Mouse (Mus musculus): ENCODE measurements around the gene Wnt2b. TPM values are rescaled to one million over a fixed set of nuclear protein-coding genes. Genes with fewer than 3 reads are reported as not detected.

The Wnt2b gene
- polyA plus RNA-seq, 1 experiment from 2014 or later, result 1.0 TPM

DNA sequence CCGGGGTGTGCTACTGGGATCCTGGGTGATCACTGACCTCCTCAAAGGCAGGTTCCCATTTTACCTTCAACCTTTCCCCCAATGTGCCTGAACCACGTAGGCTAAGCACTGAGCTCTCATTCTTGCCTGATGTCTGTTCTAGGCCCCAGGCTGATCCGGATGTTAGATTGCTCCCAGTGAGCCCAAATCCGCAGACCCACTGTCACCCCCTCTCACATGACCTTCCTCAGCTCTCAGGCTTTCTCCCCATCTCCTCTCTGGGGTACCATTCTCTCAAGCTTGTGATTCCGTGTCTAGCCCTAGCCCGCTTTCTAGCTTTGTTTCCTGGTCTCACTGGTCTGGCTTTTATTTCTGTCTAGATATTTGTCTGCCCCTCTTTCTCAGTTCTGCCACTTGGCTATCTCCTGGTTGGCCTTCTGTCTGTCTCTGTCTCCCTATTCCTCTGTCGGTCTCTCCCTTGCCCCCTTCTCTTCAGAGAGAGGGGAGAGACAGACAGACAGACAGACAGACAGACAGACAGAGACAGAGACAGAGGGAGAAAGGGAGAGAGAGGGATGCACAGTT lies 4.4 kb upstream of the Wnt2b start:
- H3K4me1 ChIP-seq (replicated peaks; ENCODE audit: control insufficient read depth, insufficient read depth, low read length), result peaks cover 29% of the 10 kb centered on the region

DNA sequence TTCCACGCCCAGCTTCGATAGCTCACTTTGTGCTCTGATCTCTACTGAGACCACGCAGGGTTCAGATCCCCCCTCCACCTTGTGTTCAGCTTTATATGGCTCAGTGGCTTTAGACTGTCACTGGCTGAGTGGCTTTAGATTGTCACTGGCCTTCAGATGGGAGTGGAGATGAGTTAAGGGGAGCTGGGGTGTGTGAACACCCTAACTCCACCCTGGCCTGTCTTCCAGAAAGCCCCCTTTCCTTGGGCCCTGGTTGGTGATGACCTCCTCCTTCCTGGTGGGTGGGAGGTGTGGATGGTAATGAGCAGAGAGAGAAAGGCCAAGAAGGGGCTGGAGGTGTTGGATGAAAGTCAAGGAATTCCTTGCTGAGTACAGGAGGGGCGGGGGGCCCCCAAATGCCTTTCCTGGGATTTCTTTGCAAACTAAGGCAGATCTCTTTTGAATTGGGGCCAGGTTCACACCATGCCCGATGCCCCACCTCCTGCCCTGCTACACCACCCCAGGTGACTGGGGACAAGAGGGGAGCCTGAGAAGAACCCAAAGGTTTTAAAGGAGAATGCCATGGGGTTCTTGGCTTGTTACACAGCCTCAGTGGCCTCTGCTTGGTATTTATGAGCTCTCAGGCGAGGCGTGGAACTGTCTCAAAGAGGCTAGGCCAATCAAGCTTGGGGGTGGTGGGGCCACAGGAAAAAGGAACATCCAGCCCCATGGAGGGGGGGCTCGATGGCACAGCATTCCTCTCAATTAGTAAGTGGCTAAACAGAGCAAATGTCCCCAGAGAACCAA lies 3.5 kb upstream of the Wnt2b start:
- H3K9ac ChIP-seq (ENCODE audit: low read length), result no peak overlapping the region
- H3K4me2 ChIP-seq (ENCODE audit: low read depth, low read length), result no peak overlapping the region
- H3K27ac ChIP-seq (ENCODE audit: low read length), result no peak overlapping the region
- H3K27me3 ChIP-seq (ENCODE audit: control insufficient read depth, insufficient read depth, low read depth, low read length), result peaks cover 19% of the 10 kb centered on the region
- no peaks in the 10 kb centered on the region for H3K36me3 ChIP-seq (ENCODE audit: control insufficient read depth, insufficient read depth, low read length)
- no peak for ATAC-seq (ENCODE audit: low read depth)
- peaks cover 29% of the 10 kb centered on the region for H3K4me1 ChIP-seq (replicated peaks; ENCODE audit: control insufficient read depth, insufficient read depth, low read length)
- H3K9me3 ChIP-seq (ENCODE audit: control insufficient read depth, low read length), result no peaks in the 10 kb centered on the region
- WGBS, result 58% methylated on average over 8 of the region's 8 CpGs
- H3K4me3 ChIP-seq (ENCODE audit: low read length), result no peak overlapping the region

More for the DNA sequence above, 4.4 kb upstream of the Wnt2b start:
- no peaks in the 10 kb centered on the region for H3K9me3 ChIP-seq (ENCODE audit: control insufficient read depth, low read length)
- H3K9ac ChIP-seq (ENCODE audit: low read length), result no peak overlapping the region
- H3K27ac ChIP-seq (ENCODE audit: low read length), result no peak overlapping the region
- H3K4me2 ChIP-seq (ENCODE audit: low read depth, low read length), result no peak overlapping the region
- WGBS, result 81% methylated on average over 7 of the region's 7 CpGs
- peaks cover 17% of the 10 kb centered on the region for H3K27me3 ChIP-seq (ENCODE audit: control insufficient read depth, insufficient read depth, low read depth, low read length)
- H3K4me3 ChIP-seq (ENCODE audit: low read length), result no peak overlapping the region
- no peaks in the 10 kb centered on the region for H3K36me3 ChIP-seq (ENCODE audit: control insufficient read depth, insufficient read depth, low read length)
- ATAC-seq (ENCODE audit: low read depth), result no peak

DNA sequence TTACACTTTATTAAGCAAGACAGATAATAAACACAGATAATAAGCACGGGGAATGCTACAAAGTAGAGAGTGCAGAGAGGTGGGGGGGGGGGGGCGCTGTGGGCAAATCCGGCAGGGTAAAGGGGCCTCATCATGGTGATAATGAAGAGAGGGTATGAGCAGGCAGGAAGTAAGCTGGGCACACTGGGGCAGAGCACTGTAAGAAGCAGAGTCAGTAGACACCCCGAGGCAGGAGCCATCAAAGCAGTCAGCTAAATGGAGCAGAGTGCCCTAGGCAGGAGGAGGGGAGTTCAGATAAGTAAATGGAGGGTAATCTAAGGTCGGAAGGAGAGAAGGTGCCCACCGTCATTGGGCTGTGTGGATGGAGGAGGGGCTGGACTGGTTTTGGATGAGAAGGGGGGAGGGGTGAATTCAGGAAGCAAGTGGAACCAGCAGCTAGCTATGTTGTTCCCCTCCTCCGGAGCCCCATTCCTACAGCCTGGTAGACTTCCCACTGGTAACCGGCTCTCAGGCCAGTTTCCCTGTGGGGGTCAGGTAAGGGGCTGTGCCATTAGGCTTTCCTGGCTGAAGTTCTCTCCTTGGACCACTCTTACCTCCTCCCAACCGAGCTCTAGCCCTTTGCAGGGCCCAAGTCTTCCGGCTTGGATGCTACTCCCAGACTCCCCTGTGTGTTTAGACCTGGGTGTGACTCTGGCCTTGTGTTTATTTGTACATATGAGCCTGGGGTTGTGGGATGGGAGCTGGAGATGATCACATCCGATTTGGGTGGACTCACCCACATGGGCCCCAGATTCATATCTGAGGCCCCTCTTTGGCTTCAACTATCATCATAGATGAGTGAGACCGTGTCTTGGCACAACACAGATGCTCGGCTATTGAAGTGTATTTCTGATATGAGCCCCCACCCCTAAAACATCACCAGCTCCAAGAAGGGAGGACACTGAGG lies 1.9 kb upstream of the Wnt2b start:
- Histone ChIP-seq H3K27me3 (ENCODE audit: control insufficient read depth, insufficient read depth, low read depth, low read length) (peaks cover 26% of the 10 kb centered on the region), H3K9ac (ENCODE audit: low read length) (no peak overlapping the region), H3K27ac (ENCODE audit: low read length) (peak overlapping the region; percentile 37; the same call in 1 of the 2 replicates), H3K9me3 (ENCODE audit: control insufficient read depth, low read length) (no peaks in the 10 kb centered on the region), H3K4me1 (replicated peaks; ENCODE audit: control insufficient read depth, insufficient read depth, low read length) (peaks cover 29% of the 10 kb centered on the region), H3K4me3 (ENCODE audit: low read length) (no peak overlapping the region), H3K36me3 (ENCODE audit: control insufficient read depth, insufficient read depth, low read length) (no peaks in the 10 kb centered on the region), H3K4me2 (ENCODE audit: low read depth, low read length) (no peak overlapping the region)
- no peak for ATAC-seq (ENCODE audit: low read depth)
- WGBS, result 17% methylated on average over 13 of the region's 13 CpGs

DNA sequence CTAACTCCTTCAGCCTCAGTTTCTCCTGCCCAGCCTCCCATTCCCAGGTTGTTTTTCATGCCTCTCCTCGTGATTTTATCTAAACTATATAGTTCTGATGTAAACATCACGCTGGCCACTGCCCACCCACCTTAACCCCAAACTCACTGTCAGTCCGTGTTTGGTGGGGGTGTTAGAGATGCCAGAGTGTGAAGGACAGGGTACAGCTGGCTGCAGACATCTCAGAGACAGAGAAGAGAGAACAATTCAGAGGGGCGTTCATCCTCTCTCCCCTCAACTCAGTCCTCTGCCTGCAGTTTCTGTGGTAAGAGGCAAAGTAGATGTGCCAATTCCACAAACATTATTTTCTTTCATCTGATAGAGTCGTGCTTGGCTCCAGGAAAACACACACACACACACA lies 1.1 kb upstream of the Wnt2b start:
- ATAC-seq (ENCODE audit: low read depth), result peak; percentile 51
- Histone ChIP-seq H3K9ac (ENCODE audit: low read length) (no peak overlapping the region; the same call in 1 of the 2 replicates), H3K36me3 (ENCODE audit: control insufficient read depth, insufficient read depth, low read length) (no peaks in the 10 kb centered on the region), H3K4me2 (ENCODE audit: low read depth, low read length) (peak overlapping the region; percentile 84), H3K4me3 (ENCODE audit: low read length) (no peak overlapping the region), H3K27ac (ENCODE audit: low read length) (peak overlapping the region; percentile 37; the same call in 1 of the 2 replicates), H3K27me3 (ENCODE audit: control insufficient read depth, insufficient read depth, low read depth, low read length) (peaks cover 26% of the 10 kb centered on the region), H3K4me1 (replicated peaks; ENCODE audit: control insufficient read depth, insufficient read depth, low read length) (peaks cover 29% of the 10 kb centered on the region), H3K9me3 (ENCODE audit: control insufficient read depth, low read length) (no peaks in the 10 kb centered on the region)
- 3% methylated on average over 5 of the region's 5 CpGs for WGBS

DNA sequence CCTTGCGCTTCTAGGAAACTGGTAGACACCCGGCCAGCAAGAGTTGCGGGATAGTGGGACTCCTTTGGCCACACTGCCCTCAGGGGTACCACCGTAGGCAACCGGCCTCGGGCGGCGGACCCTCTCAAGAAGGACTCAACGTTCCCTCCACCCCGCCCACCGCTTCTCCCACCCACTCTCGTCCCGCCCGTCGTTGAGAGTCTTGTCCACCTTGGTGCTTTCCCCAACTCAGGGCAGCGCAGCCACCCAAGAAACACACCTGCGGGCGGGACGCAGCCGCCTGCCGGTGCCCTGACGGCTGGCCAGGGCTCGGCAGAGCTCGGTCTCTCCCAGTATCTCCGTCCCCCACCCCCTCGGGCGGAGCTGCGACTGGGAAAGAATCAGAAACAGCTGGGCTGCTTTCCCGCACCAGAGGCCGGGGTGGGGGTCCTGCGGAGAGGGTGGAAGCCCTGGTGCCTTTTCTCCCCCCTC lies 455 bp upstream of the Wnt2b start:
- 1% methylated on average over 31 of the region's 31 CpGs for WGBS
- Histone ChIP-seq H3K9me3 (ENCODE audit: control insufficient read depth, low read length) (no peaks in the 10 kb centered on the region), H3K27me3 (ENCODE audit: control insufficient read depth, insufficient read depth, low read depth, low read length) (peaks cover 26% of the 10 kb centered on the region), H3K4me1 (replicated peaks; ENCODE audit: control insufficient read depth, insufficient read depth, low read length) (peaks cover 26% of the 10 kb centered on the region), H3K27ac (ENCODE audit: low read length) (peak overlapping the region; percentile 37; the same call in 1 of the 2 replicates), H3K4me2 (ENCODE audit: low read depth, low read length) (peak overlapping the region; percentile 84), H3K36me3 (ENCODE audit: control insufficient read depth, insufficient read depth, low read length) (no peaks in the 10 kb centered on the region), H3K9ac (ENCODE audit: low read length) (peak overlapping the region; percentile 64), H3K4me3 (ENCODE audit: low read length) (peak overlapping the region; percentile 63)
- ATAC-seq (ENCODE audit: low read depth), result peak; percentile 72

DNA sequence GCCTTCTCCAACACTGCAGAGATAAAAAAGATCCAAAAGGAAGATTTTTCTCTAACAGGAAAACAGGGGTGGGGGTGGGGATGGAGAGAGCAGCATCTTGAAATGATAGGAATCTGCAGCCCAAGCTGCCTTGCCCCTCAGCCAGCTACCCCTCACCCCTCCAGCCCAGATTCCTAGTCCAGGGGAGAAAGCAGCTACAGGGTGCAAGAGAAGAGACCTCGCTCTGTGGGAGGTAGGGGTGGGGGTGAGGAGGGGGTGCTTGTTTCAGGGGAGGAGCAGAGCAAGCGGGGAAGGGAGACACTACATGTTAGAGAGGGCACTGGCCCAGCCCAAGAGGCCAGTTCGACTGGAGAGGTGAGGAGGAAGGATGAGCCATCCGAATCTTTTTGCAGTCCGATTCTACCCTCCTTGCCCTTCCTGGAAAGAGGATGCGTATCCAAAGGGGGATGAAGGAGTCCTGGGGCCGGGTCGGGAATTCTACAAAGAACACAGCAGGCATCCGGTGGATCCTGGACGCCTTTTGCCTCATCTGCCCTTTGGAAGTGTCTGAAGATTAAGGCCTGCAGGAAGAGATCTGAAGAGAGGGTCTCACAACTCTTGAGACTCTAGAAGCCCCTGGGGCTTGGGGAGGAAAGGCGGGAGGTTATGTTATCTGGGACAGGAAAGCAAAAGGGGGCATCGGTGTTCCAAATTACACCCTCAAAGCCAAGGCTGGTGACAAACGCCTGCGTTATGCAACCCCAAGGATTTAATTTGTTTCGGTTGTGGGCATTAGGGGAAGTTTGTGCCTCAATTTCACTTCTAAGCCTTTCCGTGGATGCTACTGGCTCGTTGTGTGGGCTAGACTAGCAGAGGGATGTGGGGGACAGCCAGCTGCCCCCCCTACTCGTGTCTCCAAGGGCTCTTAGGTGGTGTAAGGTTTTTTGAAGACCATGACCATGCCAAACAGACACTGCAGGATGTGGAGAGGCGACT lies 1.4 kb downstream of the Wnt2b start:
- Histone ChIP-seq H3K4me3 (ENCODE audit: low read length) (peak overlapping the region; percentile 63; the same call in 1 of the 2 replicates), H3K36me3 (ENCODE audit: control insufficient read depth, insufficient read depth, low read length) (no peaks in the 10 kb centered on the region), H3K9ac (ENCODE audit: low read length) (no peak overlapping the region), H3K27me3 (ENCODE audit: control insufficient read depth, insufficient read depth, low read depth, low read length) (peaks cover 26% of the 10 kb centered on the region), H3K9me3 (ENCODE audit: control insufficient read depth, low read length) (no peaks in the 10 kb centered on the region), H3K4me1 (replicated peaks; ENCODE audit: control insufficient read depth, insufficient read depth, low read length) (peaks cover 32% of the 10 kb centered on the region), H3K27ac (ENCODE audit: low read length) (no peak overlapping the region), H3K4me2 (ENCODE audit: low read depth, low read length) (peak overlapping the region; percentile 84; the same call in 1 of the 2 replicates)
- WGBS, result 13% methylated on average over 19 of the region's 19 CpGs
- ATAC-seq (ENCODE audit: low read depth), result no peak

DNA sequence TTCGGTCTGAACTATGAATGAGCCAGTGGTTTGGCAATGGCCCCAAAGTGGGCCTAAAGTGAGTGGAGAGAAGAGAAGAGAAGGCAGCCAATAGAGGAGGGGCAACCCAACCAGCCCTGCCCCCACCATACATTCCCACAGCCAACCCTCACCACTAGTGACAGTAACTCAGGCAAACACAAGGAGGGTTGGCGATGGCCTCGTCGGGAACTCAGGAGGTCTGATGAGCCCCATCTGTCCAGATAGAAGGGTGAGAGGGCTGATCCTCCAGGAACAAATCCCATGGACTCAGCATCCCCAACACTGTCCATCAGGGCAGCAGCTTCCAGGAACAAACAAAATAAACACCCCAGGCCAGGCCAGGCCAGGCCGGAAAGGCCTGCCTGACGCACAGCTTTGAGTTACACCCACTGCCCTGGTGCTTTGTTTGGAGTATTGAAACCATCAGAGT lies 5.6 kb downstream of the Wnt2b start:
- Histone ChIP-seq H3K4me3 (ENCODE audit: low read length) (no peak overlapping the region), H3K9me3 (ENCODE audit: control insufficient read depth, low read length) (no peaks in the 10 kb centered on the region), H3K27ac (ENCODE audit: low read length) (peak overlapping the region; percentile 43; the same call in 1 of the 2 replicates), H3K36me3 (ENCODE audit: control insufficient read depth, insufficient read depth, low read length) (0 out of 2 replicates have a peak, but pooled peaks cover 2% of the 10 kb centered on the region), H3K4me1 (replicated peaks; ENCODE audit: control insufficient read depth, insufficient read depth, low read length) (peaks cover 10% of the 10 kb centered on the region), H3K4me2 (ENCODE audit: low read depth, low read length) (no peak overlapping the region), H3K9ac (ENCODE audit: low read length) (no peak overlapping the region), H3K27me3 (ENCODE audit: control insufficient read depth, insufficient read depth, low read depth, low read length) (peaks cover 10% of the 10 kb centered on the region)
- peak; percentile 82 for ATAC-seq (ENCODE audit: low read depth)
- 48% methylated on average over 6 of the region's 6 CpGs for WGBS

DNA sequence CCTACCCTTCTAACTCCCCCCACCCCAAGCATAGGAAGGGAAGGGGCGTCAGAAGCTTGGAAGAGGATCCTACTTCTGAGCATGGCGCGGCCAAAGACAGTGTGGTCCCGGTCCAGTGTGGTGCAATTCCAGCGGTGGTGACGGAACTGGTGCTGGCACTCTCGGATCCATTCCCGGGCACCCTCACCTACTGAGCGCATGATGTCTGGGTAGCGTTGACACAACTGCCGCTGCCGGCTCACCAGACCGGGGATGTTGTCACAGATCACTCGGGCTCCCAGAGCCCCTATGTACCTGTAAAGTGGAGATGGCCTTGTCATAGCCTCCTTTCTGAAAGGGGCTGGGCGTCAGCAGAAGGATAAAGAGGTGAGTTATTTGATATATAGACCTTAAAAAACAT lies 7.2 kb downstream of the Wnt2b start:
- no peaks in the 10 kb centered on the region for H3K9me3 ChIP-seq (ENCODE audit: control insufficient read depth, low read length)
- H3K27me3 ChIP-seq (ENCODE audit: control insufficient read depth, insufficient read depth, low read depth, low read length), result peaks cover under 1% of the 10 kb centered on the region; the same call in 1 of the 2 replicates
- WGBS, result 94% methylated on average over 15 of the region's 15 CpGs
- H3K4me1 ChIP-seq (replicated peaks; ENCODE audit: control insufficient read depth, insufficient read depth, low read length), result peaks cover 9% of the 10 kb centered on the region
- 0 out of 2 replicates have a peak, but pooled peaks cover 2% of the 10 kb centered on the region for H3K36me3 ChIP-seq (ENCODE audit: control insufficient read depth, insufficient read depth, low read length)
- H3K4me3 ChIP-seq (ENCODE audit: low read length), result no peak overlapping the region
- H3K4me2 ChIP-seq (ENCODE audit: low read depth, low read length), result no peak overlapping the region
- H3K9ac ChIP-seq (ENCODE audit: low read length), result no peak overlapping the region
- ATAC-seq (ENCODE audit: low read depth), result no peak
- no peak overlapping the region for H3K27ac ChIP-seq (ENCODE audit: low read length)

Data from lung, embryonic 16.5 days (tissue).